Mouse (Mus musculus) T-cell, adult 2 months (primary cell): ENCODE results near the gene Hcar1.
A peak's percentile ranks its signal among the peaks of the same experiment; 100 is the strongest.

Experiments
- DNase-seq: peaks from one replicate; pipeline ENCODE4 v3.0.0; 2022; ENCODE audit warnings: low spot score

The Hcar1 gene

DNA sequence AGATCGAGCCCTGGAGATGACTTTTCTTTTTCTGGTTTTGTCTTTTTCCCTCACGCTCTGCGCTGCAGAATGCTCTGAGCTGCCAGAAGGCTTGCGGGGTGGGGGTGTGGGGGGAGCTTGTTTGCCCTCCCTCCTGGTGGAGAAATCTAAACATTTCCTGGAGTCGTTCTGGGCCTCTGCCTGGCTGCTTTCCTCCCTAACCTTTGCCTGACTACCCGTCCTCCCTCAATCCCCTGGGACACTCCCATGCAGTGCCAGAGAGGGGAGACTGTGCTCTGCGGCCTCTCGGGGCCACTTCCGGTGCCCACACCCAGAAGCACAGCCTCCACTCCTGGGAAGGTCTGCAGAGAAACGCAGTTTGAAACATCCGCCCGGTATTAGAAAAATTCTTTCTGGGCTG, at the start of gene Hcar1:
Gene Hcar1 (minus strand): TSS at position 93 of the 400 bp plus-strand sequence.
- no peak for DNase-seq

DNA sequence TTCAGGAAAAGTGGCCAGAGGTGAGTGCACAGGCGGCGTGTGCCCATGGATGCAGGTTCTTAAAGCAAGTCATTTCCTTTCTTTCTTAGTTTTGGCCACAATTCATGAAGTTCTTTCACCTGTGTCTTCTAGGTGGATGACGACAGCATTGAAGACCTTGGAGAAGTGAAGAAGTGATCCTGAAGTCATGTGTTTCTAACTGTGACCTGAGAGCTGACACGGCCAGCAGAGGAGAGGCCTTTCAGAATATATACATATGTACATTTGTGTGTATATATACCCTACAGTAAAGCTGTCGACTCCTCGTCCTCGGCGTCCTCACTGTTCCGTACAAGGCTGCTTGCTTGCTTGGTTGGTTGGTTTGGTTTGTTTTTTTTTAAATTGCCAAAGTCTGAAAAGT, 47.3 kb upstream of the Hcar1 start, which contains the start of gene Gm43518:
Gene Gm43518 (plus strand): TSS at position 301 of the 400 bp plus-strand sequence.
- no peak for DNase-seq

DNA sequence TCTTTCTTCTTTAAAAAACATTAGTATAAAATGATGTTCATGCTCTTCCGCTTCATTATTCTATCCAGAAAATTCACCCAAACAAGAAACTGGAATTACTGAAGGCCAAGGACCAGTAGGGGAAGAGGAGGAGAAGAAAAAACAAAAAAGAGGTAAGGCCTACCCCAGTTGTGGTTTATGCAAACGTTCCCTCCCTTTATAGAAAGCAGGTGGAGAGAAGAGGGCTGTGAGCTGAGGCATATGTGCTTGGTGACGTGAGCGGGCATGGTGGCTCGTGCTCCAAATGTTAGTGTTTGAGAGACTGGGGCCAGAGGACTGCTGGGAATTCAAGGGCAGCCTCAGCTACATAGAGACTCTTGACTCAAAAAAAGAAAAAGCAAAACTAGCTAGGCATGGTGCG, 42.3 kb upstream of the Hcar1 start:
- DNase-seq: no peak

DNA sequence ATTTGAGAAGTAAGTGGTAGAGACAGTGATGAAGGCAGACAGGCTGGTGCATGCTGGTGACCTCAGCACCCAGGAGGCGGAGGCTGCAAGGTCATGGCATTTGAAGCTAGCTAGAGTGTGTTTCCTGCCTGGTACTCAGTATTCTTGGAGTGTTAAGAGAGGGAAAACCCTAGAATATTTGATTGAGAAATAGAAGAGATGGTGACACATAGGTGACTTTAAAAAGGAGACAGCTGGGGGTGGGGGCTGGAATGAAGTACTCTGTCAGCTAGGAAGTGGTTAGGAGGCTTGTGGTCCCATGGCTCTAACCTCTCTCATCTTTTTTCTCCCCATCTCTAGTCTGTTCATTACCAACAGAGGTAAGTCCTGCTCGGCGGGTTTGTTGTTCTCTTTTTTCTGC, 35.0 kb upstream of the Hcar1 start:
- DNase-seq: peak; percentile 72

DNA sequence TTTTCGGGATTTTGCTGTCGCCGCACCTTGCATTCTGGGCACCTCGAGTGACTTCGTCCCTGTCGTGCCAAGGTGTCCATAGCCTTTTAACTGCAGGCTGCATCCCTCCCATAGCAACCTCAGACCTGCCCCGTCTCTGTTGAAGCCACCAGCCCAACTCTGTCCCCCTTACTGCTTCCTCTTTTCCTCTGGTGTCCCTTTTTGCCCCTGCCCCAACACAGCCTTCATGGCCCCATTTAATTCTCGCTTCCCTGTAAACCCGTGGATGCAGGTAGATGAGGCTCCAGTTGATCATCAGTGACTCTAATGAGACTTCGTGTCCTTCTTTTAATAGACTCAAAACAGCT, 27.8 kb upstream of the Hcar1 start:
- DNase-seq: no peak

GRCm38 (mm10) chr5:123906976-123907630, 27.3 kb upstream of the Hcar1 start, which contains the start of gene Denr:
Gene Denr (plus strand): TSS chr5:123907175.
- DNase-seq: peak; percentile 99

DNA sequence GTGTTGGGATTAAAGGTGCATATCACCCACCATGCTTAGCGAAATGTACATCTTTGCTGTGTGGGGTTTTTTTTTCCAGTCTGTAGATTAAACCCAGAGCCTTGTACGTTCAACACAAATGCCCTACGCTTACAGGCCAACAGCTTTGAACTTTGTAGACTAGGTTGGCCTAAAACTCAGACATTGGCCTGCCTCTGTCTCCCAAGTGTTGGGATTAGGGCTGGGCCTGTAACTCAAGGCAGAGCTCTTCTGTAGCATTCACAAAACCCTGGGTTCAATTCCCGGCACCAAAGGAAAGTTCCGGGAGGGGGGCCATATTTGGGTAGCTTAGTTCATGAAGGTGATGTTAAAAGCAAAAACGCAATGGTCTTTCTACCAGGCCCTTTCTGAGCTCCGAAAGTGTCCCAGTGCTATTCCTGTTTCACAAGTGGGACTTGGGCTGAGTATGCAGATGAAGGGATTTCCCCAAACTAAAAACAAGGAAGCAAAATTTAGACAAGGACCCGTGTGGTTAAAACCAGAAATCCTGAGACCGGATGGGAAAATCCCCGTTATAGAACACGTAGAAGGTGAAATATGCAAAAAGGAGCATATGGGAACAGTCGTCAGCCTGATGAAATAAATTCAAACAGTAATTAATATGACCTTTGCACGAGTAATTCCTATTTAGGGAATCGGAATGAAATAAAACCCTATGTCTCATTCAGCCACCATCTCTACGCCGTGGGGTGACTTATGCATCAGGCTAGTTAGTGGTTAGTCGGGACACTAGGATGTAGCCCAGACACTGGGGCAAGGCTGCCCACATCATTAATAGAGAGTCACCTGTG, 26.5 kb upstream of the Hcar1 start:
- DNase-seq: no peak

GRCm38 (mm10) chr5:123904059-123904672, 24.3 kb upstream of the Hcar1 start:
- no peak for DNase-seq

DNA sequence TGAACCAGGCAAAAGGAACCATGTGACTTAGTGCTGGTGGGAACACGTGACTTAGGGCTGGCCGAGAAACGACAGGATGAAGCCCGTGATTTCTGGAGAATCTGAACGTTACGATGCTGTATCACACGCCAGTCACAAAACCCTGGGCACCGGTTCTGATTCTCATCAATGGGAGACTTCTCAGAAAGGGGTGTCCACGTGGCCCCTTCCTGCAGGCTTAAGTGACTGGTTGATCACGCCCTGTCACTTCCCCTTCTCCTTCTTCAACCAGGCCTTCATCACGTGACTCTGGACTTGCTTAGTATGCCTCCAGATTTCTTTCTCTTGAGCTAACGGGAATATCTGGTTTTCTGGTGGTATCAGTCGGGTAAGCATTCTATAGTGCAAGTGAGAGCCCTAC, 17.5 kb upstream of the Hcar1 start:
- DNase-seq: no peak

- no peak for DNase-seq
These were observed 16.6 kb upstream of the Hcar1 start for GRCm38 (mm10) chr5:123896395-123896794.

GRCm38 (mm10) chr5:123893520-123893919, 13.7 kb upstream of the Hcar1 start:
- DNase-seq: no peak

- DNase-seq: peak; percentile 48
These were observed 11.8 kb upstream of the Hcar1 start for GRCm38 (mm10) chr5:123891669-123892068.

DNA sequence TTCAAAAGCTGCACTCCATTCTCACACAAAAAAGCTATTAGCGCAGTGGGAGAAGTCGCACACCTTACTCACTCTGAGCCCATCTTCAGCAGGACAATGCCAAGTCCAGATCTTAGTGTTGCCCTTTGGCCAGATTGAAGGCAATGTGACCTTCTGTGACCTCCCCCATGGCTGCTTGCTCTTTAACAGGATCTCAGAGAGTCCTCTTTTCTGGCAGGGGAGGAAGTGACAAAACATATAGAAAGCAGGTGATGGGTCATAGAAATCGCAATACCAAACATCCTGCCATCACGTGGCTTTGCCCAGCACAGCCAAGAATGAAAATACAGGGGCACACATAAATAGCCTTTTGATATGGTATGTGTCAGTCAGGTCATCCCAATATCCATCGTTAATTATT, 11.2 kb upstream of the Hcar1 start:
- DNase-seq: no peak

GRCm38 (mm10) chr5:123890312-123890711, 10.5 kb upstream of the Hcar1 start:
- DNase-seq: no peak

DNA sequence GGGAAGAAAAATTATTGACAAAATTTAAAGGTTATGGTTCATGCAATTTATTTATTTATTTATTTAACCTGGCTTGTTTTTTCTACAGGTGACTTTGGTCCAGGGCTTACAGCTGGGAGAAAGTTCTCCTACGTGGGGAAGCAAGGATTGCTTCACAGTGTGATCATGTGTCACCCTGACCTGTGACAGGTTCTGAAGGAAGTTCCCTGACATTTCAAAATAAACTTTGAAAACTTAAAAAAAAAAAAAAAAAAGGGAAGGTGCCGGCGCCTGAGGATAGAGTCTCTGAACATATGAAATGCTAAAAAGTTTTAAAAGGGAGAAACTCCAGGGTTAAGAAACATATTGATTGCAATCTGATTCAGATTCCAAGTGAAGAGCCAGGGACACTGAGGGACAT, 6.5 kb upstream of the Hcar1 start:
- DNase-seq: no peak

GRCm38 (mm10) chr5:123884332-123884731, 4.5 kb upstream of the Hcar1 start:
- no peak for DNase-seq

GRCm38 (mm10) chr5:123883891-123884290, 4.1 kb upstream of the Hcar1 start:
- DNase-seq: no peak

- no peak for DNase-seq
These were observed 958 bp upstream of the Hcar1 start for GRCm38 (mm10) chr5:123880778-123881177.

DNA sequence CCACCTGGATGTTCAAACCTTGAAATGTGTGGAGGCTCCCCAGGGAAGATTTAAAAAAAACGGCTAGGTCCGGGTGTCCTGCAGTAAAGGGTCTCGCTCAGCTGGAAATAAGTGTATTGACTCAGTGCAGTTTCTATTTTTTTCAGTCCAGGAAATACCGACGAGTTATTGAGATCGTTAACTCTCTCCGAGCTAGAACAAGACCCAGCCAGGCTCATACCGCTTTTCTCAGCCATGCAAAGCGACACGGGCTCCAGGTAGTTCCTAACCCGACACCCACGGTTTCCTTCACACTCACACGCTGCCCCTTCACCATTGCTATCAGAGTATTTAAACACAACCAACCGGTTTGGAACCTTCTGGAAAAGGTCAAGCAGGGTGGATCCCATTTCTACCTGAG, 1.8 kb downstream of the Hcar1 start:
- DNase-seq: no peak

DNA sequence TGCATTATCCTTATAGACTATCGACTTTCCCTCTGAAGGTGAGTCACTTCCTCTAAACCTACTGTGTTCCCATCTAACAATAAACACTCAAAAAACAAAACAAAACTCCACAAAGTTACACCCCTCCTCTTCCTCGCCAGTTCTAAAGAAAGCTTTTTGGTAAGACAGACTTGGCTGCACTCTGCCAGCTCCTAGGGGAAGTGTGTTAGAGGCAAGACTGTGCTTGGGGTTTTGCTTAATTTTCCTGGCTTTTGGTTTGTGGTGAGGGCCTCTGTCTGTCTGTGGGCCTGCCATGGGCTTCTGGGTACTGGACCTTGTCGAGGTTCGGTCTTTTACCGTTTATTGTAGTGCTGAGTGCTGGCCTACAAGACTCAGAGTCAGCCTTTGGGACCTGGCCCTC, 5.6 kb downstream of the Hcar1 start:
- no peak for DNase-seq

GRCm38 (mm10) chr5:123869615-123870014, 10.2 kb downstream of the Hcar1 start:
- no peak for DNase-seq

- no peak for DNase-seq
These were observed 13.4 kb downstream of the Hcar1 start for GRCm38 (mm10) chr5:123866457-123866856.

- no peak for DNase-seq
These were observed 14.5 kb downstream of the Hcar1 start, which contains the start of gene Hcar2 for GRCm38 (mm10) chr5:123865365-123865764. Gene Hcar2 (minus strand): TSS chr5:123865499.
